Mouse (Mus musculus) liver, postnatal 0 days (tissue): ENCODE measurements around the gene Fnd3c2.

Experiments
- CTCF ChIP-seq: sonication (generic); IDR thresholded peaks from 2 replicates; pipeline ENCODE4 v1.5.1; 2016; ENCODE audit warnings: antibody characterized with exemption, low read depth
- EP300 ChIP-seq: IDR thresholded peaks from 2 replicates; pipeline ENCODE4 v1.6.1; 2016; ENCODE audit warnings: antibody characterized with exemption, low read depth, mild to moderate bottlenecking

GRCm38 (mm10) chrX:106185706-106186105 lies 69.5 kb downstream of the Fnd3c2 start:
- no peak for TF ChIP-seq EP300
- no peak for TF ChIP-seq CTCF
